Mouse (Mus musculus): ENCODE results near the gene Dram1.

GRCm38 (mm10) chr10:88351411-88352103, 27.3 kb downstream of the Dram1 start:
- TF ChIP-seq CTCF (IDR thresholded peaks at IDR 0.05; ENCODE audit: low read depth, low read length) (no peak), POLR2A (IDR thresholded peaks at IDR 0.05; ENCODE audit: borderline replicate concordance, low read depth, low read length) (no peak)
